Comparison of ENCODE assay signal across 10 mouse cellular contexts in genomic region chr13:32008116-32008641, GRCm38 (mm10).
A peak's percentile ranks its signal among the peaks of the same experiment; 100 is the strongest.
DNase-seq lines count a peak whose midpoint lies in the region; ATAC-seq lines count a peak whose summit lies in the region.
"Had no signal": no experiment of that assay in that cellular context is flagged by ENCODE, and none has a peak within 500 bp of the region (broad histone marks: within the 10 kb centered on the region; RNA-seq: fewer than 3 reads in every experiment).

No protein-coding gene starts in this region.

- 33% methylated on average over 7 of the region's 7 CpGs for WGBS in kidney, embryonic 16.5 days
- WGBS in limb, embryonic 10.5 days = 58% methylated on average over 7 of the region's 7 CpGs
- 54% methylated on average over 7 of the region's 7 CpGs for WGBS in liver, embryonic 12.5 days (ENCODE audit: insufficient replicate concordance)

- H3K4me1 ChIP-seq in kidney, embryonic 16.5 days (ENCODE audit: insufficient read depth, low read length) = peaks cover 13% of the 10 kb centered on the region
- H3K4me1 ChIP-seq in limb, embryonic 10.5 days = peaks cover 17% of the 10 kb centered on the region
- no peaks in the 10 kb centered on the region for H3K4me1 ChIP-seq in liver, embryonic 12.5 days

- DNase-seq in kidney, adult 9 months = no peak
- DNase-seq in embryo, embryonic 11 days = peak; percentile 49
- peak; percentile 20 to 43 for DNase-seq in heart, adult 18-20 months
- DNase-seq in limb, embryonic 10.5 days (ENCODE audit: low spot score) = peak; percentile 36
- no peak for DNase-seq in adrenal gland, adult 8-10 months
- DNase-seq: adrenal gland, adult 2 months; thymus, adult 18-20 months had no signal

- H3K9ac ChIP-seq in kidney, embryonic 16.5 days (replicated peaks; ENCODE audit: low read length) = 0 out of 2 replicates have a peak overlapping the region, but pooled peaks have one; percentile 38
- H3K9ac ChIP-seq in liver, embryonic 12.5 days = no peak overlapping the region

- H3K9me3 ChIP-seq in kidney, embryonic 16.5 days (ENCODE audit: low read length) = no peaks in the 10 kb centered on the region
- no peaks in the 10 kb centered on the region for H3K9me3 ChIP-seq in limb, embryonic 10.5 days (replicated peaks)
- no peaks in the 10 kb centered on the region for H3K9me3 ChIP-seq in liver, embryonic 12.5 days (replicated peaks)
- H3K9me3 ChIP-seq: megakaryocyte, embryonic 14.5 days had no signal

- peak overlapping the region; percentile 35 for H3K4me2 ChIP-seq in kidney, embryonic 16.5 days (replicated peaks; ENCODE audit: low read depth, low read length)
- H3K4me2 ChIP-seq in liver, embryonic 12.5 days = no peak overlapping the region

- H3K36me3 ChIP-seq in kidney, embryonic 16.5 days (ENCODE audit: insufficient read depth, low read length) = no peaks in the 10 kb centered on the region
- H3K36me3 ChIP-seq in limb, embryonic 10.5 days = no peaks in the 10 kb centered on the region
- no peaks in the 10 kb centered on the region for H3K36me3 ChIP-seq in liver, embryonic 12.5 days

- H3K27me3 ChIP-seq in kidney, embryonic 16.5 days (ENCODE audit: insufficient read depth, low read length) = no peaks in the 10 kb centered on the region
- peaks cover 26% of the 10 kb centered on the region for H3K27me3 ChIP-seq in limb, embryonic 10.5 days (ENCODE audit: low read depth, poor library complexity, severe bottlenecking)
- H3K27me3 ChIP-seq in liver, embryonic 12.5 days (replicated peaks) = no peaks in the 10 kb centered on the region
- H3K27me3 ChIP-seq: megakaryocyte, embryonic 14.5 days had no signal

- H3K27ac ChIP-seq in kidney, embryonic 16.5 days (ENCODE audit: low read length) = peak overlapping the region; percentile 81
- peak overlapping the region; percentile 68 for H3K27ac ChIP-seq in limb, embryonic 10.5 days
- H3K27ac ChIP-seq in liver, embryonic 12.5 days = no peak overlapping the region

- peak overlapping the region; percentile 15; the same call in 1 of the 2 replicates for H3K4me3 ChIP-seq in kidney, embryonic 16.5 days (ENCODE audit: low read length)
- H3K4me3 ChIP-seq in limb, embryonic 10.5 days = no peak overlapping the region
- H3K4me3 ChIP-seq in liver, embryonic 12.5 days = no peak overlapping the region
- H3K4me3 ChIP-seq: megakaryocyte, embryonic 14.5 days had no signal

- ATAC-seq in kidney, embryonic 16.5 days (ENCODE audit: low FRiP score, low TSS enrichment) = peak; percentile 57; the same call in 1 of the 2 replicates
- no peak for ATAC-seq in liver, embryonic 12.5 days

Comparison
In these comparisons a context has a peak if more than half of its experiments do, and no peak if none do; other contexts are left out.
1. DNase-seq: peak in embryo, embryonic 11 days (single experiment), heart, adult 18-20 months (2 of 2) and limb, embryonic 10.5 days (single experiment); none in kidney, adult 9 months (single experiment) and adrenal gland, adult 8-10 months (single experiment).